Mouse (Mus musculus) retina, embryonic 14.5 days (tissue): Measurements from ENCODE around the gene Wwc2.
"Not testable (repeated sequence)": the region's sequence is repeated elsewhere in the genome, so short reads cannot be mapped to it uniquely, and the experiment has no call there.

Experiments
- DNase-seq: peaks from one replicate; pipeline ENCODE4 v3.0.0-alpha.2; 2015; ENCODE audit warnings: low spot score

Gene Wwc2

DNA sequence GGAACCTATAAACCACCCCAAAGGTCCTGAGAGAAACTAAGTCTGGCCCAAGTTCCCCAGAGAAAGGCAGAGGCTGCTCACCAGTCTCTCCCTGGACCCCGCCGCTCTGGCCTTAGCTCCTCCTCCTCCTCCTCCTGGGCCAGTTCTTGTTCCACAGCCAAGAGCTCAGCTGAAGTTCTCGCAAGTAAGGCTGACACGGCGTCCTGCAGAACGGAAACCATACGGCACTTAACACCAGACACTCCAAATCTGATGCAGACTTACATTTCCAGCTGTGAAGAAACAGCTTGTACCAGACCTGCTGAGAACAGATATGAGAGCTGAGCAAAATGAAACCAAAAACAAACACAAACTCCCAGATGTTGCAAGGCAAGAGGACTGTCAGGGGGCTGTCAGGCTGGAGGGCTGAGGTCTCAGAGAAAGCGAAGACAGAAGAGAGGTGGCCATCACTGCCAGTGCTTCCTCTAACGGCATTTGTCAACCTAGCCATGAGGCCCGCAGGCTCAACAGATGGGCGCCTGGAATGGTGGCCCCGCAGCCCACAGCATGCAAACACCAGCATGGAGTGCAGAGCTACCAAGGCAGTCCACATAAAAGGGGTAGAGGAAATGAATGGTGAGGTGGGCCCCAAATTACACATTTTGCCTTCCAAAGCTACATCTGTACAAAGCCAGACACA, 138.8 kb downstream of the Wwc2 start:
- DNase-seq, result no peak

DNA sequence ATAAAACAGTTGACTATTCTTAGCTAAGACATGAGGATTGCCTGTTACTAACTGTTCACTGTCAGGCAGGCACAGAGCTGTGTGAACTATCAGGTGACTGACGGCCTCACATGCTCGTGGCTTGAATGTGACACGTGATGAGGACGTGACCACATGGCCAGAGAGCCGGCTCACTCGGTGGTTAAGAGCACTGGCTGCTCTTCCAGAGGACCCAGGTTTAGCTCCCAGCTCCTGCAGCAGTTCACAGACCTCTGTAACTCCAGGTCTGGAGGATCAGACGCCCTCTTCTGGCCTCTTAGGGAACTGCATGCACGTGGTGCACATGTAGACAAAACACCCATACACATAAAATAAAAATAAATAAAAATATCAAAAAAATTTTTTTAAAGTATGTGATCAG, 140.9 kb downstream of the Wwc2 start:
- DNase-seq, result no peak

DNA sequence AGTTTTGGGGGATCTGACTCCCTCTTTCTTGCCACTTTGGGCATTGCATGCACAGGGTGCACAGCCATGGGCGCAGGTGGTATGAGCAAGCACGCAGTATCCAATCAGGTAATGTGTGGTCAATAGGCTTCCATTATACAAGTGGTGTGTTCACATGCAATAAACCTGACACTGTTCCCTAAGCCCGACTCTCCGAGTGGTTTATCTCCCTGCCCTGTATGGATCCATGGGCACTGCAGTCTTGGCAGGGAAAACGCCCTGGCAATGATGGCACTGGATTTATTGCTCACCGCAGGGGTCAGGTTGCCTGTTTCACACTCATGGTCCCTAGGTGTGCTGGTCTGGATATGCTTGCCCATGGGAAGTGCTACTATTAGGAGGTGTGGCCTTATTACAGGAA, 142.8 kb downstream of the Wwc2 start:
- DNase-seq, result no peak

DNA sequence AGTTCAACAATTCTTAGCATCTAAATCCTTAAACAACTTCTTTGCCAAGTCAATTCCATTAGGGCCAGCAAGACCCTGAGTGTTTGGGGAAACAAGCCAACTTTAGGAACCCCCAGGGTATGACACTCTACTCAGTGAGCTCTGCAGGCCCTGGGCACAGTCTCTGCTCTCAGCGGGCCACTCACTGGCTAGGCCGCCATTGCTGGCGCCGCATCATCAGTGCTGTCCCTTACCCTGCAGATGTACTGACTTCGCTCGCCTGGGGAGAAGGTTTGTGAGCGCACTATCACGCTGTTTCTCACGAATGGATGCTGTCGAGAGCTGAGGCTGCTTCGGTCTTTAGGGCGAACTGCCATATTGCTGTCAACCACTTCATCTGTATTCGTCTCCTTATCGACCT, 143.6 kb downstream of the Wwc2 start:
- DNase-seq, result no peak

DNA sequence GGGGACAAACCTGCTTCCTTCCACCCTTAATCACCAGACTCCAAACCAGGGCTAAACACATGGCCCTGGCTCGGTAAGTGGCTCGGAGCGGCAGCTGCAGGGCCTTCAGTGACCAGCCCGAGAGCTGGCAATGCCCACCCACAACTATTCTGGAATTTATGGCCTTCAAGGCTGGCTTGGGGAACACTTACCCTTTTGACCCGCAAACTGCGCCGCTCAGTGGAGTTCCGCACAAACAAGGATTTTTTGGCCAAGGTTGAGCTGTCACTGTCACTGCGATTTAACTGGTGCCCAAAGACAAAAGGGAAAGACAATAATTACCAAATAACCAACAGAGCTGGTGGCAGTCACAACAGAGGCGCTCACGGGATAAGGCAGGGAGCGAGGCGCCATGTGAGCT, 144.8 kb downstream of the Wwc2 start:
- peak; percentile 63 for DNase-seq

DNA sequence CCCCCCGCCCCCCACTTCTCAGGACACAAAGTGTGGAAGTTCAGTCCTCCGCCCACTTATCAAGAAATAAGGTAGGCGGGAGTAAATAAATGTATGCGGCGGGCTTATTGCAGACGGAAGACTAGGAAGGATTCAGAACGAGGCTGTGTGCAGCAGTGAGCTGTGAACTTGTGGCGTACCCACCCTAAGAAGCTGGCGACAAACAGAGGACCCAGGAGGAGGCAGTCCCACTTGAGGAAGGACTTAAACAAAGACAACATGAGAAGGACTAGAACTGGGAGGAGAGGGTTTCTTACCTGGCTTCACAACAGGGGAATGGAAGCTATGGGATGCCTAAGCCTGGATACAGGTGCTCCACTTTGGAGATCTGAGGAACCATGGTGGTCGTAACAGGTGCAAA, 147.1 kb downstream of the Wwc2 start:
- DNase-seq, result no peak

DNA sequence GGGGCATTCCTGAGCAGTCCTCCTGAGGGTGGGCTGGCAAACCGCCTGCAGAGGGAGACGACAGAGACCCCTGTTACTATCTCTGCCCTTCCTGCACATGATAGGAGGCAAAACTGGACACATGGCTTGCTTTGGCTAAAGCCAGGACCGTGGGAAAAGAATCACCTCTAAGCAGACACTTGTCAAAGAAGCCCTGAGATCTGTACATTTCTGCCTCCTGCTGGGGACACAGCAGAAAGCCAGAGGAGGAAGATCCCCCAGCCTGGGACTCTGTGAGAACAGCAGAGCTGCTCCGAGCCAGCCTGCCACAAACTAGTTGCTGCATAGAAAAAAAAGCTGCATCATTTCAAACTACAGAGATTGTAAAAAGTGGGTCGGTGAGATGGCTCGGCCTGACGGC, 147.7 kb downstream of the Wwc2 start:
- no peak for DNase-seq

DNA sequence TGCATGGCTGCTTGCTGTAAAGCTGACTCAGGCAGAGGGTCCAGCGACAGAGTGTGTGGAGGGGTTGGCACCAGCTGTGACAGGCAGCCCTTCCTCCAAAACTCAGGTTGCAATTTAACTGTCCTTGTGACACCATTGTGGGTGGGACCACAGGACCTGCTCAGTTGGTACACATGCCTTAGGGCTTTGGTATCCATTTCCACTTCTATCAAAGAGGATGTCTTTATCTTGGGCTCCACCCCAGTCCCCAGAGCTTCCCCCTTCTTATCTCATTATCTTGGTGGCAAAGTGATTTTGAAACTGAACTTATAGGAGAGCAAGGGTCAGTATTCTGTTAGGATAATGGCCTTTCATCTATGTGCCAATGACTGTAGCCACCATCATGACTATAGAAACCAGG, 156.8 kb downstream of the Wwc2 start:
- no peak for DNase-seq

DNA sequence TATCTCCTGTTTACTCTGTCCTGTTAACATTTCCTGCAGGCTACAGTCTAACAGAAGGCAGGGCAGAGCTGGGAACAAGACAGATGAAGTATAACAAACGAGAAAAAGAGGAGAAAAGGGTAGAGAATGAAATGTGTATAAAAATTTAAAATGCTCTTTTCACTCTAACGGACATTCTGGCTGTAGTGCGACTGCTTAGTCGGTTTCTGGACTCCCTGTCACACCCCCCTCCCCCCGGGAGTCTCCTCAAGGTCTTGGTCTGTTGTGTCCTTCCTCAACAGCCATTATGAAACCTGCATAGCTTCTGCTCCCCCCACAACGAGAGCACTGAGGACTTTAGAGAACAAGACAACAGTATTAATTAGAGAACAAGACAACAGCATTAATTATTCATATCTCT, 158.1 kb downstream of the Wwc2 start:
- no peak for DNase-seq

DNA sequence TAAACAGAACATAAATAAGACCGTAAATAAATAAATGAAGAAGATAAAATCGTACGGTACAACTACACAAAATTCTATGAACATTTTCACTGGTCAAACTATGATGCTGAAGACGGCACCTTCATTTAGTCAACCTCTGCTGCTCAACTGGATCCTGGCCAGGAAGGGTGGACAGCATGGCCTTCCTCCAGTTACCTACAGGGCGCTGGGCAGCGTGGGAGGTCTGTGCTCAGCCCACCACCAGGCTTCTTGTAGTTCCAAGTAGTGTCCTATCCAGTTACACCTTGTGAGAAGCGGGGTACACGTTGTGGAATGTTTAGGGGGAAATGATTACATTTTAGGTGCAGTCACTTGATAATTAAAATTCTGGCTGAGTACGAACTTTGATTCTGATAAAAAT, 163.8 kb downstream of the Wwc2 start:
- no peak for DNase-seq

DNA sequence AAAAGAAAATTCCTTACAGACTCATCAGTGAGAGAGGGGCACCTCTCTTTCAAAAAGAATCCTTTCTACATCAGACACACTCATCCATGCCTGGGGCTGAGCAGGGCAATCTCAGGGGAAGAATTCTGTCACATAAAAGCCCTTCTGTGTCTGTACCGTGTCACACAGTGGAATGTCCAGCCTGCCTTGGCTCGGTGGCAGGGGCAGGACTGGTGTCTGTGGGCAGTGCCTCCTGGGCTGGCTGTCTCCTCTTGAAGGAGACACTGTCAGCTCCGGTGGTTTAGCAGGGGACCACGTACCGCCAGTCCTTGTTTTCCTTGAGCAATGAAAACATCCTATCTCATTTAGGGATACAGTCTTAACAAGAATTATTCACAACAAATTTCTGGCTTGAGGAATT, 165.1 kb downstream of the Wwc2 start:
- no peak for DNase-seq

DNA sequence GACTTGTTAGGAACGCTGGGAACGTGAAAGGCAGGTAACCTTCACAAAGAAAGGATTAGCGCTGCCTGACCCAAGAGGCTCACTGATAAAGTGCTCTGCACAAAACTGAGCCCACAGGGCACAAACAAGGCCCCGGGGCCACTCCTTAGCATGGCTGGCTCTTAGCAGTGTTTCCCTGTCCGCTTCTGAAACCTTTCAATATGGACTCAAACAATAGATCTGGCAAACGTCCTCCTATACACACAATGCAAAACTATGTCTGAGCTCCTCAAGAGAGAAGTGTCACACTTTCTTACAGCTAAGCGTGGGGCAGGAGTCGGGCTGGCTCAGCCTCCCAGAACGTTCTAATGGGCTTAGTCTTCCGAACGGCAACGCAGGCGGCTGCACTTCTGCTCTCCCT, 166.5 kb downstream of the Wwc2 start, which contains the start of gene Cldn22:
Gene Cldn22 (plus strand): TSS at position 301 of the 400 bp plus-strand sequence.
- DNase-seq, result no peak

DNA sequence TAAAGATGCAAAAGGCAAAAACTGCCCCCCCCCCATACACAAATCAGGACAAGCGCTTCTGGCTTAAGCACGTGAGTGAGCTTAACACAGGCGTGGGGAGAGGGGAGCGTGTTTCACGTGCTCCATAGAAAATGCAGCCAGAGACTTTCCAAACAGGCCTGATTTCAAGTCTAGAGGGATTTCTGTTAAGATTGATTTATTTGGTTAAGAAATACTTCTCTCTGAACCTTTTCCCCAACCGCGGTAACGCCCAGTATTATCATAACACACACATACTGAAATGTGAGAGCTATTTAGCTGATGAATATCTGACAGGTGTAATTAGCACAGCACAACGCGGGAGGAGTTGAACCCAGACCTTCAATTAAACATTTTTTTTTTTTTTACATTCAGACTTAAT, 166.9 kb downstream of the Wwc2 start:
- DNase-seq, result no peak

DNA sequence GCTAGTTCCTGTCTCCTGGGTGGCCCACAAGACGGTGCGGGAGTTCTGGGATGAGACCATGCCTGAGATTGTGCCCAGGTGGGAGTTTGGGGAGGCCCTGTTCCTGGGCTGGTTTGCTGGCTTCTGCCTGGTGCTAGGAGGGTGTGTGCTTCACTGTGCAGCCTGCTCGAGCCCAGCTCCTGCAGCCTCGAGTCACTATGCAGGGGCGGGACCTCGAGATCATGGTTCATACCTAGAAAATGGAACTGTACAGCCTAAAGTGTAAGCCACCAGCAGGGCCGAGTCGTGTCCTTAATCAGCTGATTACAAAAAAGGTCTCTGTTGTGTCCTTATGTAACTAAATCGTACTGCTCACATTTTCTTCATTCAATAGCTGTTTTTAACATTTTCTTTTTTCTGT, 168.2 kb downstream of the Wwc2 start:
- DNase-seq, result not testable (repeated sequence)

DNA sequence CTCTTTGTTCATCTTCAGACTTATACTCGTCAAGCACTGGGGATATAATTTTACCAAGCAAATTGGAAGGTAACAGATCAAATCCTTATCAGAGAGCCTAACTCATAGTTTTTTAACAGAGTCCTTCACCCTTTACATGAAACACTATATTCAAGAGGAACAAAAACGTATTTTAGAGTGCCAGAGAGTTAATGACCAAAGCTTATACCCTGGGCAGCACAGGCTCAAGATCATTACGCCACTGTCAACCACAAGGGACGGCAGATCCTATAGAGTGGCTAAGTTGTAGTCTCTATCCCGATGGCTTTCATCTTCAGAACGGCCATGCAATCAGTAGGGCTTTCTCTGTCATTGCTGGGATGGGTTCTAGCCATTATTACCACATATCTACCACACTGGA, 168.9 kb downstream of the Wwc2 start, which contains the start of gene Cldn24:
Gene Cldn24 (plus strand): TSS at position 301 of the 400 bp plus-strand sequence.
- no peak for DNase-seq

DNA sequence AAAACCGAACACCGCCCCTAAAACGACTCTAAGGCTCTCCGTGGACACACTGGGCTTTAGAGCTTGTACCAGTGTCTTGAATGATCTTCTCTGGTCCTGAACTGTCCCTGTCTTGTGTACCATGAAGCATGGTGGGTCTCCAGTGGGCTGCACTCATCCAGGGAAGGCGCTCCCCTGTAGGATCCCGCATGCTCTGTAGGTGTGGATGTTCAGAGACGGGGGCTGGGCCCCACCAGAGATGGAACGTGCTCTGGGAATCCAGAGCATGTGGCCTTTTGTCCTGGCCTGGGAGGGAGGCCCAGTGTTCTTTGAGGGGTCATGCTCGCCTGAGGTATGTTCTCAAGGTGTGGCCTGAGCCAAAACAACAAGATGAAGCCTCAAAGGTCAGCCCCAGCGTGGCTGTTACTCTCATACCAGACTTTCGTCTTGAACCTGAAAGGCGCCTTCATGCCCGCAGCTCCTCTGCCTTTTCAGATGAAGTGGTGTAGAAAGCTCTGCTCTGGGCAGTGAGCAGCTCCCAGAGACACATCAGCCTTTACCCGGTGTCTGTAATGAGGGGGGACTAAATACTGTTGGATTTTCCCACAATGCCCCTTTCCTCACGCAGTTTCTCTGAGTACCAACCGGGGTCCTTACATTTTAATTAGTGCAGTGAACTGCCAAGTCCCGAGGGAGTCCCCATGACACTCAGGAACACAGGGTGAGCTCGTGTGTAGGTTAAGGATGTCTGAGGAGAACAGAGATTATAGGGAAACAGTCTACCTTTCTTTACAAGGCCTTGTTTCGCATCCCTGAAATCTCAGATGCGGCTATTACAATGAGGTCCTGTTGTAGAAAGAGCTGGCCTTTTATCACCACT, 169.6 kb downstream of the Wwc2 start:
- no peak for DNase-seq

DNA sequence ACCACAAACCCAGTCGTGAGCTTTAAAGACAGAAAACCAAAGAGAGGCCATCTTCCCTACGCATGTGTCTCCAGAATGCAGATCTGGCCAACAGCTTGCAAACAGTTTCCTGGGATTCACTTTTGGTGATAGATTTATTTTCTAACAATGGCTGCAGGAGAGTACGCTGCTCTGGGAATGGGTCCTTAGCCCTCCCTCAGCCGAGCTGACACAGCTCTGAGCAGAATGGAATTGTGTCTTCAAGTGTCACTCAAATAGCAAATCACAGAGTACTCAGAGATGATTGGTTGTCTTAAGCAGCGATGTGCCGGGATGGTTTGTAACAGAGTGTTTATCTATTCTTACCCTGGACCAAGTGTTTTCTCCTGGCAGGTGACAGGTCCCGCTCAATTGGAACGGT, 171.7 kb downstream of the Wwc2 start:
- DNase-seq, result no peak

DNA sequence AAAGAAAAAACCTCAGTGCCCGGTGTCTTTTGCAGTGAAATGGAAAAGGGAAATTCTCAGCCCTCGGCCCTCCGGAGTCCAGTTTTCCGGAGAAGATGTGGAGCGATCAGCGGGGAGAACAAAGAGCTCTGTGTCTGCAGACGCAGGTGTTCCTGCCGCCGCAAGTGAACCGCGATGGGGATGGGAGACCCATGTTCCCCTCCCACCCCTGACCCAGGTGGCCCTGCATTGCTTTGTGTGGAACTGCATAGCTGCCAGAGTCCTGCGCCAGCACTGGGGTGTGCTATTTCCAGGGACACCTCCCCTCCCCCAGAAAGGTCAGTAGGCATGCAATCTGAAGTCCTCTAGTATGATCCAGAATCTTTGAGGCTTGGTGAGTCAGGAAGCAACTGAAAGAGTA, 179.5 kb downstream of the Wwc2 start:
- no peak for DNase-seq

DNA sequence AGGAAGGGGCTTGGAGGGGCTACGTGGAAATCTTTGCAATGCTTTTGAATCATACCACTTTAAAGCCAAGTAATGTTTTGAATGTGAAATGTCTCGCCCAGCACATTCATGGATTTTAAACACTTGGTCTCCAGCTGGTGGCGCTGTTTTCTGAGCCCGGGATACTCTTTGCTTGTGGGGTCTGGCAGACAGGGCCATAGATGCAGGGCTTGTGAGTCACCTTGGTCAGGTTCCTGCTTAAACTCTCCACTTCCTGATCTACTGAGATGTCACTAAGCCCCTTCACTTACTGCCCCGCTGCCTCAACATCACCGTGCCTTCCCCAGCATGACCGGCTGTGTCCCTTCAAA, 180.1 kb downstream of the Wwc2 start:
- no peak for DNase-seq

DNA sequence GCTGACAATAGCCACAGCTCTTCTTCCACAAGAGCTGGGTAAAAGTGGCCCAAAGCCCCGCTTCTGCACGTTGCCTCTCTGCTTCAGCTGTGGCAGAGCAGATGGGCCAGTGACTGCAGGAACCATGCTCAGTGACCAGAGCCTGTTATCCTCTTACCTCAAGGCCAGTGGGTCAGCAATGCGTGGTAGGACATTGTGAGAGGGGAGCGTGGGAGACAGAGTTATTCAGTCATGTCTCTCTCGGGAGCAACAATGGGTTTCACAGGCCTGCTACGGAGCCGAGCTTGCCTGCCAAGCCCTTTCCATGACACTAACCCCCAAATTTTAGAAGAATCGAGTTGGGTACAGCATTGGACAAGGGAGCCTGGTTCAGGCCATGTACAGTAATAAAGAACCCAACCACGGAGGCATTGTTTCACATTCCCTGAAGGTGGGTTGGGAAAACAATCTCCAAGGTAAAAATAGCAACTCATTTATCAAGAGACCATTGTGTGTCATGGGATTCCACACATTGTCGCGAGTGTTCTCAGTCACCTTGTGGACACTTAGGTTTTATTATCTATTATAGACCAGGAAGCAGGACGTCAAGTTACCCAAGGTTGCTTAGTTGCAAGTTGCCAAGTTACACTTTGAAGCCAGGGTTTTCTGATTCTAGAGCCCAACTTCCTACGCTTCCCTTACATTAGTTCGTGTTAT, 180.6 kb downstream of the Wwc2 start:
- DNase-seq, result no peak

DNA sequence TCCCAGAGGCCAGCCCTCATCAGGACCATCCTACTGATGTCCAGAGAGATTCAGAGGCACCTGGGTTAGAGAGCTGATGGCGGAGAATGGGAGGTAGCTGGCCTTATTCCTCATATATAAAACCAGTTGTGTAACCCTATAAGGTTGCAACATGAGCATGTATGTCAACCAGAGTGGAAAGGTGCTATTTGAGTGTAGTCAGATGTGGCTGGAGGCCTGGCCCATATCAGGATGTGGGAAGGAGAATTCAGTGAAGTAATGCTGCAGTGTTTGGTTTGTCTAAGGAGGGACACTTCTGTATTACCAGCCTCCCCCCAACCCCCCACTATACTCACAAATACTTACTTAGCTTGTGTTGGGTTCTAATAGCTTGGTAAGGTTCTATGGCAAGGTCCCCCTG, 186.5 kb downstream of the Wwc2 start:
- no peak for DNase-seq

DNA sequence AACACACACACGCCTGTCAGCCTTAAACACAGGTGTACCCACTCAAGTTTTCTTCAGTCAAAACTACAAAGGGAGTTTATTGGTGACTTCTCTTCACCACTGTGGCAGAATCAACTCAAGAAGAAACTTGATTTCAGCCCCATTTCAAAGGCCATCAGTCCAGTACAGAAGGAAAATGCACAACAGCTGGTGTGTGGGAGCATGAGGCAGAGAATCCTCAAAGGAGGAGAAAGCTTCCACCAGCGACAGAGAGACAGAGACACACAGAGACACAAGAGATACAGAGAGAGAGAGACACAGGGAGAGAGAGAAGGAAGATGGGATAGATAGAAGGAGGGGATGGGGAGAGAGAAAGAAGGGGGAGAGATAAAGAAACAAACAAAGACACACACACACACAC, 188.4 kb downstream of the Wwc2 start:
- DNase-seq, result no peak

DNA sequence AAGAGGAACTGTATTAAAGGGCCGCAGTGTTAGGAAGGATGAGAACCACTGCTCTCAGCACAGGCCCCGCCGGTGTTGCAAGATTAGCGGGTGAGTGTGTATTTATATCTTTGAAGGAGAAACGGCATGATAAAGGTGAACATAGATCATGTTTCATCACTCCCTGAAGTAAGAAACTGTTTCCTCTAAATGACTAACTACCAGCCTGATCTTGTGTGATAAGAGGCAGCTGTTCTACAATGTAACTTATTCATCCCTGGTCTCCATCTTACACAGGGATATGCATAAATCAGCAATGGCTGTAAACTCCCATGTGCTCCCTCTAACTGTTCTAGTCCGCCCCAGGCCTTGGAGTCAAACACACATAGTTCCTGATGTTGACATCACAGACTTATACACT, 191.3 kb downstream of the Wwc2 start:
- no peak for DNase-seq
